Mouse (Mus musculus): ENCODE results near the gene Gm5890.
"Not testable (repeated sequence)": the region's sequence is repeated elsewhere in the genome, so short reads cannot be mapped to it uniquely, and the experiment has no call there.

Gene Gm5890

GRCm38 (mm10) chr7:20262734-20263133 lies at the start of gene Gm5890:
TSS of gene Gm5890 (minus strand) at chr7:20262834.
- not testable (repeated sequence) for DNase-seq

DNA sequence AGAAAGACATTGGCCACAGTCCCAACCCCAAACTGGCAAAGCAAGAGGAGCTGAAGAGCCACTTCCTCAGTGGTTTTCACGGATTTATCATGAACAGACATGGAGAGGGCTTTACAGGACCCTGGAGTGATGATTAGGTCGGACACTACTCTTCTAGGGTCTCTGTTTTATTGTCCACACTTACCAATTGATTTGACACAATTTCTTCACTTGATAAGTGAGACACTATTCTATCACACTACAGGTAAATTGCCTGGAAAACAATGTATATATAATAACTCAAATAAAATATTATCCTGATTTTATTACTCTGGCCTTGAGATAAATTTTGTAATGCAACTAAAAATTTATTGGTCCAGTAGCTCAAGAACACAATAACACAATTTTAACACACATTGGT lies 28.9 kb downstream of the Gm5890 start, which contains the start of gene Gm4498:
Gm4498 (minus strand) TSS at position 101 of the 400 bp plus-strand sequence.
- not testable (repeated sequence) for DNase-seq
